Mouse (Mus musculus): ENCODE measurements around the gene Tia1.

The Tia1 gene

GRCm38 (mm10) chr6:86385362-86386104, 18.5 kb upstream of the Tia1 start:
- DNase-seq (ENCODE audit: low spot score) = no peak

- DNase-seq (ENCODE audit: low spot score) = no peak
Observed at GRCm38 (mm10) chr6:86387313-86387712, 16.7 kb upstream of the Tia1 start.

- no peak for DNase-seq (ENCODE audit: low spot score)
Observed at GRCm38 (mm10) chr6:86388461-86388860, 15.6 kb upstream of the Tia1 start.

- DNase-seq (ENCODE audit: low spot score) = no peak
Observed at GRCm38 (mm10) chr6:86391326-86391725, 12.7 kb upstream of the Tia1 start.

- no peak for DNase-seq (ENCODE audit: low spot score)
Observed at GRCm38 (mm10) chr6:86393187-86393586, 10.8 kb upstream of the Tia1 start.

DNA sequence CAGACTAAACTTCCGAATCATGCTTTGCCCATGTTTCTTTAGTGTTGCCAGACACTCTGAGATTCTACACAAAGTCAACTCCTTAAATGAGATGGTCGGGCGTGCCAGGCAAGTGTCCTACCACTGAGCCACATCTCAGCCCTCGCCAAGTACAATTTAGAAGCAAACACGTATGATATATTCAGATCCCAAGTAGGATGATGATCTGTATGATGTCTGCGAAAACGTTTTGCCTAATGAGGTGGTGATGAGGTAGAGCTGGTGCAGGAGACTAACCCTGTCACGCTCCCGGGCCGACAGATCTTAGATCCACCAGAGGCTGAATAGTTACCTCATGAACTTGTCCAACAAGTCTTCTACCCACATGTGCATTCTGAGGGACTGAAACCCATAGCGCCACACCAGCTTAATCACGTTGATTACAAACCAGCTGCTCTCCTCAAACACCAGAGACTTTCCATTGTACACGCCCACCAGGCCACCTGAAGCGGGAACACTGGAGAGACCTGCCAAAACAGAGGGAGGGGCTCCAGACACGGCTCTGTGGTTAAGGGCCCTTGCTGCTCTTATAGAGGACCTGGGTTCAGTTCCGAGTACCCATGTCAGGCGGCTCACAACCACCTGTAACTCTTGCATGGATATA, 9.8 kb upstream of the Tia1 start:
- no peak for DNase-seq (ENCODE audit: low spot score)

- DNase-seq (ENCODE audit: low spot score) = no peak
Observed at GRCm38 (mm10) chr6:86395021-86395420, 9.0 kb upstream of the Tia1 start.

DNA sequence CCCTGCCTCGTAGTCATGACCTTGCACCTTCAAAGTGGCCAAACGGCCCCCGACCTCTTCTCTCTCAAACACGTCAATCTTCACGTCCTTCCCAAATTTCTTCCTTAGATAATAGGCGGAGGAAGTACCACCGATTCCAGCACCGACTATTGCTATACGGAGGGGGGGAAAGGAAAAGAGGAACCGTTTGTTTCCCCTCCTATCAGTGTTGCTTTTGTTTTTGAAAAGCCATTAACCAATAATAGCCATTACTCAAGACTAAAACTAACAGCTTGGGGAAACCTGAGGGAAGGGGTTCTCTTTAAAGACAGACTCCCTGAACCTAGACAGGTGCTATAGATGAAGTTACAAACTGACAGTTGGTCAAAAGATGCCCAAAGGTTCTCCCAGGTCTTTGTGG, 8.1 kb upstream of the Tia1 start:
- DNase-seq (ENCODE audit: low spot score) = no peak

DNA sequence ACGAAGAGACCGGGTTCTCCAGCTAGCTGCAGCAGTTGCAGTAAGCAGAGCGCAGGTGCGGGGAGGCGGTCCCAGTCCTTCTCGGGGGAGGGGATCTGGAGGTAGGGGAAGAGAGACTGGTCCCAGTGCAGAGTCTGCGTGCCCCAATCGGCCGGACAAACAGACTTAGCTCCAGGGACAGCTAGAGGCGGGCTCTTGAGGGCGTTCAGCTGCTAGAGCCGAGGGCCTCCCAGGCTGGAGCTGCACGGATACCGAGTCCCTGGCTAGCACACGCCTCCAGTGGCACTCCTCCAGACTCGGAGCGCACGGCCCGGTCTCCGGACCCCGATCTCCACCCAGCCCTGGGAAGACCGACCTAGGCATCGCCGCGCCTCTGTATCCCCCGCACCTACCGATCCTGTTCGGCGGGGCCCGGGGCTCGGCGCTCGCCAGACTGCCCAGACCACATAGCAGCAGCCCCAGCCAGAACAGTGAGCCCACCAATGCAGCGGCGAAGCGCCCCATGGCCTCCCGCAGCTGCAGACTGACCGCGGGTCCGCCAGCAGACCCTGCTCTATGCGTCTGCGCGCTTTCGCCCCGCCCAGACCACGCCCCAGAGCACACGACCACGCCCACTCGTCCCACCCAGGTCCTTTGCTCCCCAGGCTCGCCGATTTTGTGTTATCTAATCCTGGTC, 7.3 kb upstream of the Tia1 start, which contains the start of gene Pcyox1:
TSS of gene Pcyox1 (minus strand) at position 574 of the 676 bp plus-strand sequence.
- DNase-seq (ENCODE audit: low spot score) = peak; percentile 65

DNA sequence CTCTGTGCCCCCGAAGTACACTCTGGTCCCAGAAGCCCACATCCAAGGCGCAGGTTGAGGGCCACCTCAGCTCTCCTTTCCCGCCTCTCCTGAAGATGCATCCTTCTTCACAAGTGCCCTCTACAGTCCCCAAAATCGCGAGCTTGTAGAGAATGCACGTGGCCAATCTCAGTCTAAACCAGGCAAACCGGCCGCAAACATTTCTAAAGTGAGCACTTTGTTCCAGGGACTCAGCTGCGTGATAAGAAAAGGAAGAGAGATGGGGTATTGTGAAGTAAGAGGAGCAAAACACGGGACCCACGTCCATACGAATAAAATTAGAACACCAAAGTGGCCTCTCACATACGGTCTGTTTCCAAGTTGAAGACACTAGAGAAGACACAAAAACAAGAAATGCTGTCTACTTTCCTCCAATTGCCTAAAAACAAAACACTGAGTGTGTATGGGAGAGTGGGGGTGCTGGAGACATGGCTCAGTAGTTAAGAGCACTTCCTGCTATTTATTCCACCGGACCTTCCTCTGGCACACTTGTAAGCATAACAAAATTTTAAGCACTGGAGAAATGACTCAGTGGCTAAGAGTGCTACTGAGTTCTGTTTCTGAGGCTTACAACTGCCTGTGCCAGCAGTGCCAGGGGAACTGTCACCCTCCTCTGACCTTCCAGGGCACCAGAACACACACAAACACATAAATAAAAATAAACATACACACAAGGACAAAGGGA, 6.6 kb upstream of the Tia1 start:
- DNase-seq (ENCODE audit: low spot score) = no peak

DNA sequence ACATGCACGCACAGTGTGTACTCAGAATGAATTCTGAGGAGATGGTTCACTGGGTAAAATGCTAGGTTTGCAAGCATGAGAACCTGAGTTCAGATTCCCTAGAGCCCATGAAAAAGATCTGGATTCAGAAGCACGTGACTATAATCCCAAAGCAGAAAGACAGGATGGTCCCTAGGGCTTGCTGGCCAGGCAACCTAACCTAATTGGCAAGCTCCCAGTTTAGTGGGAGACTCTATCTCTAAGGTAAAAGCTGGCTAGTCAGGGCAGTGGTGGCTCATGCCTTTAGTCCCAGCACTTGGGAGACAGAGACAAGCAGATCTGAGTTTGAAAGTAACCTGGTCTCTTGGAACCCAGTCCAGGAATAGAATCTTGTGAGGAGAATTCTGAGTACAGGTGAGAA, 5.0 kb upstream of the Tia1 start:
- DNase-seq (ENCODE audit: low spot score) = no peak

DNA sequence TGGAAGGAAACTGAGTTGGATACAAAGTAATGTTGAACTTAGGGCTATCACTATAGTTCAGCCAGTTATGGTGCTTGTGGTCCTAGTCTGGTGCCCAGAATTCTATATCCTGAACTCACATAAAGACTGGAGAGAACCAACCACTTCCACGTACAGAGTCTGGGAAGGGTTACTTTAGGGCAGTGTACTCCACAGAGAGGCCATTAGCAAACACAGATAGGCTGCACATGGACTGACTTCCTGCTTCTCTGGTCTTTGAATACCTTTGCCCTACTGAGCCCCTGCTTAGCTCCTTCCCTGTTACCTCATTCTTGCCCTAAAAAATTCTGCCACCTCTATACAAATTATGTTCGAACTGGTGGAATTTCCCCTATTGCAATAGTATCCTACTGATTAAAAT, 4.0 kb upstream of the Tia1 start:
- no peak for DNase-seq (ENCODE audit: low spot score)

DNA sequence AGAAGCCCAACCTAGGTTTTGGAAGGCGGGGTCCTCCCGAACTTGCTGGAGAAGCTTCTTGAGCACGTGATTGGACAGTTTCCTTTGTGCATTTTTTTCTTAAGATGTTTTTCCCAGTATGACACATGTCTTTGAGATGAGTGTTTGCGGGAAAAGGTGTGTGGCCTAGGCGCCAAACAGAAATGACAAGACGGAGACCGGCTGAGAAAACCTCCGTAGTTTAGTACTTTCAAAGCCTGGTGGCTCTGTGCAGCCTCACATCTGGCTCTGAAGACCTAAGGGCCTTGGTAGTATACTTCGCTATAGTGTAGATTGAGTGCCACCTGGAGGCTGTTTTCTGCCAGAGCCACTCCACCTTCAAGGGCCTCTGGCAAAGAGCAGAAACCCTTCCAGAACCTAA, 3.0 kb upstream of the Tia1 start:
- DNase-seq (ENCODE audit: low spot score) = no peak

- DNase-seq (ENCODE audit: low spot score) = no peak
Observed at GRCm38 (mm10) chr6:86402681-86403607, 1.1 kb upstream of the Tia1 start.

DNA sequence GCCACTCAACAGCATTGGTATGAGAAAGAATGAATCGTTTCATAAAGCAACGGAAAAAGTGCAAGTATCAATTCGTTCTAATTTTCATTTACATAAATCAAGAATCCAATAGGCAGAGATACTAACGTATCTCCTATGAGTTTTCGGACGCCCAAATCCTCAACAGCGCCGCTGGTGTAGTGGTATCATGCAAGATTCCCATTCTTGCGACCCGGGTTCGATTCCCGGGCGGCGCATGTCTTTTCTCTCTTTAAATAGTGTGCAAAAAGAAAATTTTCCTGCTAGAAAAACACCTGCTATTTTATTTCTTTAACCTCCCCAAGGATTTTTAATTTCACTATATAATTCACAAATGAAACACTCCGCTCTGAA, 305 bp upstream of the Tia1 start:
- DNase-seq (ENCODE audit: low spot score) = peak; percentile 99

GRCm38 (mm10) chr6:86404996-86405395, 977 bp downstream of the Tia1 start:
- DNase-seq (ENCODE audit: low spot score) = no peak

GRCm38 (mm10) chr6:86406306-86406705, 2.3 kb downstream of the Tia1 start:
- no peak for DNase-seq (ENCODE audit: low spot score)

- no peak for DNase-seq (ENCODE audit: low spot score)
Observed at GRCm38 (mm10) chr6:86418711-86419110, 14.7 kb downstream of the Tia1 start.

GRCm38 (mm10) chr6:86419239-86419638, 15.2 kb downstream of the Tia1 start:
- no peak for DNase-seq (ENCODE audit: low spot score)

GRCm38 (mm10) chr6:86420491-86420890, 16.5 kb downstream of the Tia1 start:
- no peak for DNase-seq (ENCODE audit: low spot score)

DNA sequence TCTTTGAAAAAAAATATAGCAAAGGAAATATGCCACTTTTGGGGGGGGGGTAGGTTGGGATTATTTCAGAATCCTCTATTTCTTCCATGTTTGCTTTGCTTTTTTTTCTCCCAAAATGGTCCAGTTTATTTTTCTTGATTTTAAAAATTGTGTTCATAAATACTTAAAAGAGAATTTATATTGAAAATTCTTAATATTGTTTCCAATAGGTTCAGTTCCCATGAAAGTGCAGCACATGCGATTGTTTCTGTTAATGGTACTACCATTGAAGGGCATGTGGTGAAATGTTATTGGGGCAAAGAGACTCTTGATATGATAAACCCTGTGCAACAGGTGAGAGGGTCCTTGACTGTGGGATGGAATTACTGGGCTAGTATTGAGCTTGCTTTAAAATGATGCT, 22.3 kb downstream of the Tia1 start, which contains the start of gene Gm44790:
TSS of gene Gm44790 (plus strand) at position 301 of the 400 bp plus-strand sequence.
- DNase-seq (ENCODE audit: low spot score) = no peak
